Mouse (Mus musculus) lung, postnatal 0 days (tissue): Measurements from ENCODE around the gene Crabp2.

ENCODE experiments used
- CTCF ChIP-seq: IDR thresholded peaks from 2 replicates; pipeline ENCODE4 v1.5.1; 2016; ENCODE audit warnings: antibody characterized with exemption, mild to moderate bottlenecking
- EP300 ChIP-seq: IDR thresholded peaks from 2 replicates; pipeline ENCODE4 v1.6.1; 2016; ENCODE audit warnings: antibody characterized with exemption, mild to moderate bottlenecking, control low read depth

GRCm38 (mm10) chr3:87949955-87950515 lies 1.6 kb downstream of the Crabp2 start:
- TF ChIP-seq CTCF (no peak), EP300 (no peak)
